Mouse (Mus musculus) frontal cortex, adult 2 months (tissue): ENCODE measurements around the gene Cdyl. TPM values are rescaled to one million over a fixed set of nuclear protein-coding genes. Genes with fewer than 3 reads are reported as not detected.

Experiments
- DNase-seq, 2 experiments: peaks; one replicate each; pipeline ENCODE4 v3.0.0; 2022; ENCODE audit warnings: low spot score in 1 of 2; ENCODE audit errors: extremely low spot score in 1 of 2
- polyA plus RNA-seq: library from polyadenylated mRNA; depleted of rRNA; stranded (reverse); fragments of >200 nt; gene quantifications from 2 replicates; pipeline ENCODE4 v1.2.3, GENCODE M21; 2012; rRNA removed

The Cdyl gene
- polyA plus RNA-seq = 6.2 and 6.3 TPM in 2 replicates

- DNase-seq = no peak
These were observed at the start of gene Cdyl for GRCm38 (mm10) chr13:35659406-35659985. Gene Cdyl (plus strand): TSS chr13:35659833.

GRCm38 (mm10) chr13:35610718-35611117 is 48.9 kb upstream of the Cdyl start:
- no peak for DNase-seq

- no peak for DNase-seq
These were observed 47.1 kb upstream of the Cdyl start for GRCm38 (mm10) chr13:35612506-35612905.

GRCm38 (mm10) chr13:35614832-35615479 is 44.7 kb upstream of the Cdyl start:
- no peak for DNase-seq

- no peak for DNase-seq
These were observed 43.0 kb upstream of the Cdyl start for GRCm38 (mm10) chr13:35616524-35617099.

- DNase-seq = no peak
These were observed 40.3 kb upstream of the Cdyl start for GRCm38 (mm10) chr13:35619356-35619755.

GRCm38 (mm10) chr13:35620756-35621155 is 38.9 kb upstream of the Cdyl start:
- DNase-seq = no peak

- no peak for DNase-seq
These were observed 34.8 kb upstream of the Cdyl start for GRCm38 (mm10) chr13:35624831-35625230.

- DNase-seq = no peak
These were observed 34.1 kb upstream of the Cdyl start for GRCm38 (mm10) chr13:35625556-35625955.

- no peak for DNase-seq
These were observed 32.3 kb upstream of the Cdyl start for GRCm38 (mm10) chr13:35627319-35627718.

- DNase-seq = no peak
These were observed 12.4 kb upstream of the Cdyl start for GRCm38 (mm10) chr13:35647132-35647823.

- no peak for DNase-seq
These were observed 9.3 kb upstream of the Cdyl start for GRCm38 (mm10) chr13:35650284-35650872.

GRCm38 (mm10) chr13:35652851-35653250 is 6.8 kb upstream of the Cdyl start:
- no peak for DNase-seq

GRCm38 (mm10) chr13:35656853-35657252 is 2.8 kb upstream of the Cdyl start:
- DNase-seq = no peak

GRCm38 (mm10) chr13:35665456-35665855 is 5.8 kb downstream of the Cdyl start:
- DNase-seq = no peak

GRCm38 (mm10) chr13:35669910-35670469 is 10.4 kb downstream of the Cdyl start:
- DNase-seq = no peak

GRCm38 (mm10) chr13:35670875-35671274 is 11.2 kb downstream of the Cdyl start:
- DNase-seq = no peak

GRCm38 (mm10) chr13:35676921-35677320 is 17.3 kb downstream of the Cdyl start:
- DNase-seq = no peak

GRCm38 (mm10) chr13:35677433-35678051 is 17.9 kb downstream of the Cdyl start:
- DNase-seq = no peak

- DNase-seq = no peak
These were observed 19.1 kb downstream of the Cdyl start for GRCm38 (mm10) chr13:35678691-35679090.
